Mouse (Mus musculus) embryonic facial prominence, embryonic 14.5 days (tissue): ENCODE data around the gene Golm1. TPM values are rescaled to one million over a fixed set of nuclear protein-coding genes. Genes with fewer than 3 reads are reported as not detected.

Source experiments
- ATAC-seq: fragments of 200-750 bp; cut with Nextera tagmentation; 2 replicates; pipeline ENCODE4 v1.8.0; 2017; ENCODE audit warnings: low read depth, moderate number of reproducible peaks, moderate TSS enrichment
- DNase-seq: peaks from one replicate; pipeline ENCODE4 v3.0.0-alpha.2; 2015; ENCODE audit warnings: low spot score
- H3K27ac ChIP-seq: fragments of 300-500 bp; sonication (generic); replicated peaks from 2 replicates; pipeline ENCODE4 v1.5.1; 2014; ENCODE audit warnings: low read depth, mild to moderate bottlenecking, low read length, moderate library complexity
- H3K27me3 ChIP-seq: fragments of 300-500 bp; sonication (generic); replicated peaks from 2 replicates; pipeline ENCODE4 v1.6.1; 2014; ENCODE audit warnings: low read length; ENCODE audit not compliant: control insufficient read depth, insufficient read depth
- H3K36me3 ChIP-seq: fragments of 300-500 bp; sonication (generic); 2 replicates; pipeline ENCODE4 v1.6.1; 2014; ENCODE audit warnings: low read length, mixed read lengths; ENCODE audit not compliant: control insufficient read depth, insufficient read depth
- H3K4me1 ChIP-seq: fragments of 300-500 bp; sonication (generic); 2 replicates; pipeline ENCODE4 v1.6.1; 2014; ENCODE audit warnings: antibody characterized with exemption, low read length; ENCODE audit not compliant: control insufficient read depth, insufficient read depth
- H3K4me2 ChIP-seq: fragments of 300-500 bp; sonication (generic); 2 replicates; pipeline ENCODE4 v1.6.1; 2014; ENCODE audit warnings: low read depth, mild to moderate bottlenecking, low read length, moderate library complexity, mixed read lengths
- H3K4me3 ChIP-seq: fragments of 300-500 bp; sonication (generic); 2 replicates; pipeline ENCODE4 v1.5.1; 2014; ENCODE audit warnings: low read depth, mild to moderate bottlenecking, low read length
- H3K9ac ChIP-seq: fragments of 300-500 bp; sonication (generic); 2 replicates; pipeline ENCODE4 v1.6.1; 2014; ENCODE audit warnings: low read depth, mild to moderate bottlenecking, low read length, moderate library complexity, mixed read lengths
- H3K9me3 ChIP-seq: fragments of 300-500 bp; sonication (generic); 2 replicates; pipeline ENCODE4 v1.6.1; 2016; ENCODE audit warnings: low read length; ENCODE audit not compliant: control insufficient read depth
- WGBS: fragments of 180-500 bp; shearing (Covaris S2); extraction: QIAGEN DNeasy Blood & Tissue Kit; methylation state at CpG from one replicate; pipeline ENCODE4 v1.1.7; 2014; 5-methylcytosine and 5-hydroxymethylcytosine counted together
- polyA plus RNA-seq: library from polyadenylated mRNA; unstranded; fragments of >200 nt; fragmentation: Nextera tagmentation; extraction: Ambion mirVana; gene quantifications from 2 replicates; pipeline ENCODE4 v1.2.1, GENCODE M21; 2014

Golm1 gene
- polyA plus RNA-seq, 1 experiment from 2014 or later: 42.3 TPM

DNA sequence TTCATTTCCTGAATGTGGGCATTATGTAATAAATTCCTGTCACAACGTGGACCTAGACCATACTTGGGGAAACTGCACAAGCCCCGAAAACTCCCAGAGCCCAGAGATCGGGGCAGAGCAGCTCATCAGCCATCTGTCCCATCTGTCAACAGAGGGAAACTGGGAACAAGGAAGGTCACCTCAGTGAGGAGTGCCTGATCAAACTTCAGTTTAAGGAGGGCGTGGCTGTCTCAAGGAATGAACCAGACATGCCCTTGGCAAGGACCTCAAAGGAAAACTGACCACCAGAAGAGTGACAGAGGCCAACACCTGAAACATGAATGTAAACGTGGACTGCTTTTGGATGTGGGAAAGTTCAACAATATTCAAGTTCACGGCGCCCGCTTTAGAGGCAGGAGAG, 14.2 kb downstream of the Golm1 start:
- Histone ChIP-seq H3K27ac (no peak overlapping the region), H3K9me3 (no peaks in the 10 kb centered on the region), H3K9ac (no peak overlapping the region), H3K27me3 (no peaks in the 10 kb centered on the region), H3K4me2 (no peak overlapping the region), H3K4me3 (no peak overlapping the region), H3K4me1 (no peaks in the 10 kb centered on the region), H3K36me3 (peaks cover 45% of the 10 kb centered on the region)
- DNase-seq: no peak
- 88% methylated on average over 8 of the region's 8 CpGs for WGBS
- ATAC-seq: no peak

DNA sequence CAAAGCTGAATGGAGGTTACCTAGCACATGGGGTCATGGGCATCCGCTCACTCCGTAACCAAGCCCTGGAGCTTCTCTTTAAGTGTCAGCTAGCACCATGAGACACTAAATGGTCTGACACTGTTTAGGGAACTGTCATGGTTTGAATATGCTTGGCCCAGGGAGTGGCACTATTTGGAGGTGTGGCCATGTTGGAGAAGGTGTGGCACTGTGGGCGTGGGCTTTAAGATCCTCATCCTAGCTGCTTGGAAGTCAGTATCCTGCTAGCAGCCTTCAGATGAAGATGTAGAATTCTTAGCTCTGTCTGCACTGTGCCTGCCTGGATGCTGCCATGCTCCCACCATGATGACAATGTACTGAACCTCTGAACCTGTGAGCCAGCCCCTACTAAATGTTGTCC, 15.2 kb downstream of the Golm1 start:
- ATAC-seq: no peak
- WGBS: 99% methylated on average over 3 of the region's 3 CpGs
- H3K36me3 ChIP-seq: peaks cover 45% of the 10 kb centered on the region

DNA sequence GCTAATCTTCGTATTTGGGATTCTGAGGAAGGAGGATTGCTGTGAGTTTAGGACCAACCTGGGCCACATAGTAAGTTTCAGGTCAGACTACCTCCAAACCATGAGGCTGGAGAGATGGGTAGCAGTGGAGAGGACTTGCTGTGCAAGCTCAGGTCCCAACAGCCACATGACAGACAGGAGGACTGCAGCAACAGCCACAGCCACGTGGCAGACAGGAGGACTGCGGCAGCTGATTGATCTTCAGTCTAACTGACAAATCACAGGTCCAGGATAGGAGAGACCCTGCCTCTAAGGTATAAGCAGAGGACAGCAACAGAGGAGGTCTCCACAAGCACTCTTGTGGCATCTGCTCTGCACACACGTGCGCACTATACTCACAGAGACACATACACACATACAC, 17.8 kb downstream of the Golm1 start:
- peaks cover 22% of the 10 kb centered on the region for H3K36me3 ChIP-seq

More for the DNA sequence above, 15.2 kb downstream of the Golm1 start:
- Histone ChIP-seq H3K27ac (no peak overlapping the region), H3K4me2 (no peak overlapping the region), H3K27me3 (no peaks in the 10 kb centered on the region), H3K4me1 (no peaks in the 10 kb centered on the region), H3K9ac (no peak overlapping the region), H3K9me3 (no peaks in the 10 kb centered on the region), H3K4me3 (no peak overlapping the region)
- no peak for DNase-seq

DNA sequence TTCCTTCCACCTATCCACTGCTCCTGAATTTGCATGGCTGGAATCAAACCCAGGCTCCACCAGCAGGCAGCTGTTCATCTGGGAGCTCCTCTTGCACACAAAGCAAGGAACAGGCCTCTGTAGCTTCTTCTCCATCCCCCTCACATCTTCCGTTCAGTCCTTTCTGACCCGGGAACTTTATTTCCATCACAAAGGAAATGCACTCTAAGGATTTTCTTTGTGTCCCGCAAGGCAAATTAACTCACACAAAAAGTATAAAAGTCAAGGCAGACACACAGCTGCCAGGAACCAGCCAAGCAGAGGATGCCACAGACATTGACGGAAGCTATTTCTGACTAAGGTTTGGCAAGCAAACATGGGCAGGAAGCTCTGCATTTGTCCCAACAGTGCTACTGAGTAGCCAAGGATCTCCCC, 18.6 kb downstream of the Golm1 start:
- Histone ChIP-seq H3K27me3 (no peaks in the 10 kb centered on the region), H3K27ac (no peak overlapping the region), H3K9me3 (no peaks in the 10 kb centered on the region), H3K36me3 (peaks cover 15% of the 10 kb centered on the region), H3K4me2 (no peak overlapping the region), H3K4me3 (no peak overlapping the region), H3K4me1 (no peaks in the 10 kb centered on the region), H3K9ac (no peak overlapping the region)
- WGBS: 55% methylated on average over 4 of the region's 4 CpGs
- ATAC-seq: no peak
- DNase-seq: no peak

More for the DNA sequence above, 17.8 kb downstream of the Golm1 start:
- peak; percentile 5; the same call in 1 of the 2 replicates for ATAC-seq
- Histone ChIP-seq H3K4me2 (no peak overlapping the region), H3K4me1 (no peaks in the 10 kb centered on the region), H3K4me3 (no peak overlapping the region), H3K27me3 (no peaks in the 10 kb centered on the region), H3K27ac (no peak overlapping the region), H3K9ac (no peak overlapping the region), H3K9me3 (no peaks in the 10 kb centered on the region)
- DNase-seq: no peak
- 86% methylated on average over 5 of the region's 5 CpGs for WGBS

DNA sequence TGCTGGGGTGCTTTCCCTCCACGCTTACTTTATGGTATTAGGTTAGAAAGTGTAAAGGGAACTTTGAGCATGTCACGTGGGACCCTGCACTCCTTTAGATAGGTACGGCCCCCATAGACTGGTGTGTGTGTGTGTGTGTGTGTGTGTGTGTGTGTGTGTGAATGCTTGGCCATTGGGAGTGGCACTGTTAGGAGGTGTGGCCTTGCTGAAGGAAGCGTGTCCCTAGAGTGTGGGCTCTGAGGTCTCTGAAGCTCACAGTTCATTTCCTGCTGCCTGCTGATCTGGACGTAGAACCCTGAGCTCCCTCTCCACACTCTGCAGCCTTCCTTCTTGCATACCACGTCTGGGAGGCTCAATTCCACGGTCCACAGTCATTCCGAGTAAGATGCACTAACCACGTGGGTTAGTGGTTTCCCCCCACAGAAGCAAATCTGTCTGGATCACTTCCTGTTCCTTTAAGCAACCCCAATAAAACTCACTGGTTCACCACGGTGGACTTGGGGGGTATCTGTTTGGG, 19.2 kb downstream of the Golm1 start:
- no peaks in the 10 kb centered on the region for H3K9me3 ChIP-seq
- no peak overlapping the region for H3K27ac ChIP-seq
- no peaks in the 10 kb centered on the region for H3K27me3 ChIP-seq
- H3K4me2 ChIP-seq: no peak overlapping the region
- no peak overlapping the region for H3K4me3 ChIP-seq
- peaks cover 9% of the 10 kb centered on the region for H3K36me3 ChIP-seq
- DNase-seq (no peak), ATAC-seq (no peak)
- no peak overlapping the region for H3K9ac ChIP-seq
- WGBS: 59% methylated on average over 10 of the region's 10 CpGs
- H3K4me1 ChIP-seq: no peaks in the 10 kb centered on the region

DNA sequence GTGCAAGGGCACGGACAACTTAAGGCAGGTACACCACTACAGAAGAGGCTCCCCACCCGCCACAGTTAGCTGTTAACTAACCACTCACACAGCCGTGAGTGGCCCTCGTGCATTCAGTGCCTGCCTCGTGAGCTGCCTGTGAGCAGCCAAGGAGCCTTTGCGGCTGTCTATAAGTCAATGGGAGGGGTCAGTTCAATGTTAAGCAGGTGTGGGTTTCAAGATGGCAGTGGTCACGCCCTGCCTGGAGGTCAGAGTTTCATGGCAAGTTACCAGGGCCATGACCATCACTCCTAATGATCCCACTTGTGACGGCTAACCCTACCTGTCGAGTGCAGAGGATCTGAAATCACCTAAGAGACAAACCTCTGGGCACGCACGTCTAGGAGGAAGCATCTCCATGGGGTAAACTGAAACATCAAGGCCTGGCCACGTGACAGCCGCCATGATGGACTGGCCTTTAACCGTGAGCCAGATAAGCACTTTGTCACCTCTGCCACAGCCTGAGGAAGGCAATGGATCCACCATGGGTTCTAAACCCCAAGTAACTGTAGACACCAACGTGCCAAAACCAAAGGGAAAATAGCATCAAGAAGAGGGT, 19.8 kb downstream of the Golm1 start:
- Histone ChIP-seq H3K4me1 (no peaks in the 10 kb centered on the region), H3K27me3 (no peaks in the 10 kb centered on the region), H3K9ac (no peak overlapping the region), H3K9me3 (no peaks in the 10 kb centered on the region), H3K36me3 (peaks cover 8% of the 10 kb centered on the region), H3K4me2 (no peak overlapping the region), H3K27ac (no peak overlapping the region), H3K4me3 (no peak overlapping the region)
- DNase-seq (no peak), ATAC-seq (no peak)
- WGBS: 88% methylated on average over 15 of the region's 15 CpGs

DNA sequence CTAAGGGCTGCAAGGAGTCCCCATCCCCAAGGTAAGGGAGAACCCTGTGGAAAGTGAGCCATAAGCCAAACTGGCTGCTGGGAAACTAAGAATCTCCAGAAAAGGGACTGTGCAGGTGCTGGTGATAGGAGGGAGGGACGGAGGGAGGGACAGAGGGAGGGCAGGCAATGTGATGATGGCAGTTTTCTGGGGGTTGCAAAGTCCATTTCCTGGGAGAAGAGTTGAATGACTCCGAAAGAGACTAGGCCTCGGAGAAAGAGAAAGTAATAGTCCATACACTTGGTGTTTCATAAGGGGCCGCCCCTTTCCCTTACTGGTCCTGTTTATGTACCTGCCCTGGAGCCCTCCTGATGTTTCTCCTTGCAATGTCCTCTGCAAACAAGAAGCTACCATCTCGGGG, 21.1 kb downstream of the Golm1 start:
- Histone ChIP-seq H3K27ac (no peak overlapping the region), H3K4me3 (no peak overlapping the region), H3K9ac (no peak overlapping the region), H3K4me2 (no peak overlapping the region), H3K4me1 (no peaks in the 10 kb centered on the region), H3K27me3 (no peaks in the 10 kb centered on the region), H3K9me3 (no peaks in the 10 kb centered on the region), H3K36me3 (peaks cover 11% of the 10 kb centered on the region)
- WGBS: 87% methylated on average over 5 of the region's 5 CpGs
- no peak for ATAC-seq
- DNase-seq: no peak

DNA sequence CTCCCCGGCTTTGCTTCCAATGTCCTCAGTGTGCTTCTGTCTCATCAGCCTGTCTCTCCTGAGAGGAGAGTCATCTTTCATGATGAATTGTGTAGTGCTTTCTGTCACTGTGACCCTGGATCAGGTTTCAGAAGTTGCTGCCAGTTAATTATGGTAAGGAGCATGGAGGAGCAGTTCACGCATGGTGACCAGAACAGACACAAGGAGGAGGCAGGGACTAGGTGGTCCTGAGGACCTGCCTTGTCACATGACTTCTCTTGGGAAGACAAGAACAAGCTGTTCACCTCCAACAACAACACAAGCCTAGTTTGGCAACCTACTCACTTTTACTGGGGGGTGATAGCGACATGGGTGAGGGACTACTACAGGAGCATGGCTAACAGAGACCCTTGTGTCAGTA, 22.5 kb downstream of the Golm1 start:
- no peak overlapping the region for H3K27ac ChIP-seq
- H3K4me1 ChIP-seq: no peaks in the 10 kb centered on the region
- H3K9me3 ChIP-seq: no peaks in the 10 kb centered on the region
- DNase-seq (peak; percentile 32), ATAC-seq (no peak; the same call in 1 of the 2 replicates)
- no peak overlapping the region for H3K4me3 ChIP-seq
- 63% methylated on average over 3 of the region's 3 CpGs for WGBS
- no peaks in the 10 kb centered on the region for H3K27me3 ChIP-seq
- H3K9ac ChIP-seq: no peak overlapping the region
- H3K4me2 ChIP-seq: no peak overlapping the region
- peaks cover 14% of the 10 kb centered on the region for H3K36me3 ChIP-seq

DNA sequence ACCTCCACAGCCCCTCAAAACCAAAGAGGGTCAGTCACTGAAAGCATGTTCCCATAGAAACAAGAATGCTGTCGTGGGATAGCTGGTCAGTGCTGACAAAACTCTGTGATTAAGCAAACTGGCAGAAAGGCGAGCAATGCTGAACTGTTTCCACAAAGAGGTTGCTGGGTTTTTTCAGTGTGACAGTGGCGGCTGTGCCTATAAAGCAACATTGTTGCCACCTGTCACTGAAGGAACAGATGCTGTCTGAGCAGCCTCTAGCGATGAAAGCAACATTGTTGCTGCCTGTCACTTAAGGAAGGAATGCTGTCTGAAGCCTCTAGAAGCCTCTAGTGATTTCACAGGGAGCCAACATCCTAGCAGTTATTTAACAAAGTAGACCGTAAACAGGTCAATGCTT, 23.0 kb downstream of the Golm1 start:
- H3K27ac ChIP-seq: 0 out of 2 replicates have a peak overlapping the region, but pooled peaks have one; percentile 55
- H3K4me1 ChIP-seq: no peaks in the 10 kb centered on the region
- 62% methylated on average over 5 of the region's 5 CpGs for WGBS
- 0 out of 2 replicates have a peak, but pooled peaks cover 14% of the 10 kb centered on the region for H3K36me3 ChIP-seq
- no peak overlapping the region for H3K9ac ChIP-seq
- no peak overlapping the region for H3K4me2 ChIP-seq
- ATAC-seq (no peak; the same call in 1 of the 2 replicates), DNase-seq (peak; percentile 68)
- H3K27me3 ChIP-seq: no peaks in the 10 kb centered on the region
- H3K4me3 ChIP-seq: no peak overlapping the region
- no peaks in the 10 kb centered on the region for H3K9me3 ChIP-seq
